Mouse (Mus musculus) forebrain, embryonic 16.5 days (tissue): ENCODE measurements around the gene Fam171a2. TPM values are rescaled to one million over a fixed set of nuclear protein-coding genes. Genes with fewer than 3 reads are reported as not detected.

ENCODE experiments used
- ATAC-seq: fragments of 200-750 bp; cut with Nextera tagmentation; 2 replicates; pipeline ENCODE4 v1.8.0; 2017; ENCODE audit warnings: mild to moderate bottlenecking, moderate library complexity
- H3K27ac ChIP-seq: fragments of 300-500 bp; sonication (generic); 2 replicates; pipeline ENCODE4 v1.5.1; 2014; ENCODE audit warnings: low read length, control low read depth
- H3K27me3 ChIP-seq: fragments of 300-500 bp; sonication (generic); replicated peaks from 2 replicates; pipeline ENCODE4 v1.6.1; 2014; ENCODE audit warnings: low read length; ENCODE audit not compliant: control insufficient read depth, insufficient read depth
- H3K36me3 ChIP-seq: fragments of 300-500 bp; sonication (generic); 2 replicates; pipeline ENCODE4 v1.6.1; 2014; ENCODE audit not compliant: control insufficient read depth, insufficient read depth
- H3K4me1 ChIP-seq: fragments of 300-500 bp; sonication (generic); replicated peaks from 2 replicates; pipeline ENCODE4 v1.6.1; 2014; ENCODE audit warnings: low read length; ENCODE audit not compliant: control insufficient read depth, insufficient read depth
- H3K4me2 ChIP-seq: fragments of 300-500 bp; sonication (generic); 2 replicates; pipeline ENCODE4 v1.6.1; 2014; ENCODE audit warnings: mild to moderate bottlenecking, low read length, control low read depth
- H3K4me3 ChIP-seq: fragments of 300-500 bp; sonication (generic); replicated peaks from 2 replicates; pipeline ENCODE4 v1.5.1; 2014; ENCODE audit warnings: mild to moderate bottlenecking, low read length, control low read depth
- H3K9ac ChIP-seq: fragments of 300-500 bp; sonication (generic); replicated peaks from 2 replicates; pipeline ENCODE4 v1.6.1; 2014; ENCODE audit warnings: low read depth, low read length, control low read depth
- H3K9me3 ChIP-seq: fragments of 300-500 bp; sonication (generic); 2 replicates; pipeline ENCODE4 v1.6.1; 2016; ENCODE audit warnings: low read length; ENCODE audit not compliant: control insufficient read depth
- WGBS: fragments of 180-500 bp; shearing (Covaris S2); extraction: QIAGEN DNeasy Blood & Tissue Kit; methylation state at CpG from one replicate; pipeline ENCODE4 v1.1.7; 2014; 5-methylcytosine and 5-hydroxymethylcytosine counted together
- polyA plus RNA-seq: library from polyadenylated mRNA; unstranded; fragments of >200 nt; fragmentation: Nextera tagmentation; extraction: Ambion mirVana; gene quantifications from 2 replicates; pipeline ENCODE4 v1.2.1, GENCODE M21; 2015

Fam171a2 gene
- 16.1 and 17.8 TPM in 2 replicates for polyA plus RNA-seq

DNA sequence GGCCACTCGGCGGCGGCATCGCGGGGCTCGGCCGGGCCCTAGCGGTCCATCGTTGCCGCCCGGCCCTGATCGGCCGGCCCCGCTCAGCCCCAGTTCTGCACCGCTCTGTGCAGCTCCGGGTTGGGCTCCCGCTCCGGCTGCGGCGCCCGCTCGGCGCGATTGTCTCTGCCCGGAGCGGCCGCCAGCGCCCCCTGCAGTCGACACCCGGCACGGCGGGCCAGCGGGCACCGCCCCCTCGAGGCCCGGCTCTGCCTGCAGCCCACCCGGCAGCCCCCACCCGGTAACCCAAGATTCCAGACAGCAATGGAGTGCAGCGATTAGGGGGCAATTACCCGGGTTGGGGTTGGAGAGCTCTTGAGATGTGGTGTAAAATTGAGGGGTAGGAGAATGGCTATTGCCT, at the start of gene Fam171a2:
TSS of gene Fam171a2 (minus strand) at position 186 of the 400 bp plus-strand sequence.
- H3K9ac ChIP-seq: peak within 1 kb of the TSS; percentile 100
- ATAC-seq: peak; percentile 85
- peaks cover 7% of the 10 kb centered on the region for H3K36me3 ChIP-seq
- no peaks in the 10 kb centered on the region for H3K27me3 ChIP-seq
- peaks cover 41% of the 10 kb centered on the region for H3K4me1 ChIP-seq
- peak within 1 kb of the TSS; percentile 92 for H3K27ac ChIP-seq
- H3K4me3 ChIP-seq: peak within 1 kb of the TSS; percentile 58
- WGBS: 1% methylated on average over 40 of the region's 40 CpGs
- H3K4me2 ChIP-seq: peak within 1 kb of the TSS; percentile 91
- H3K9me3 ChIP-seq: no peaks in the 10 kb centered on the region

DNA sequence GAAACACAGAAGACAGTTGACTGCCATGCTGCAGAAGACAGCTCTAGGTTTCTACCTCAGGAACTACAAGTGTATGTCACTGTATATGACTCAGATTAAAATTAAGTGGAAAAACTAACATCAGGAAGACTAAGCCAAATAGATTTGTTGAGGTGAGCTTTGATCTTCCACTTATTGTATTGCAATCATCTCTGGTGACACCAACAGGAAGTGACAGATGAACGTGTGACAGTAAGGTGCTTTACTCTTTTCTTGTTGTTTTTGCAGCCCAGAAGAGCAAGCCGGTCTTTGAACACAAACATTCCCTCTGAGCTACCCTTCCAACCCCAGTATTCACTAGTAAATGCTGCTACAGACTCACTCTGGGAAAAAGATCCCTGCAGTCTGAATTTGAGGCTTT, 49.2 kb upstream of the Fam171a2 start:
- Histone ChIP-seq H3K4me1 (no peaks in the 10 kb centered on the region), H3K27ac (no peak overlapping the region), H3K36me3 (peaks cover 19% of the 10 kb centered on the region), H3K9me3 (no peaks in the 10 kb centered on the region), H3K4me2 (no peak overlapping the region), H3K27me3 (no peaks in the 10 kb centered on the region), H3K9ac (no peak overlapping the region), H3K4me3 (no peak overlapping the region)
- ATAC-seq: no peak
- 85% methylated on average over 2 of the region's 2 CpGs for WGBS

GRCm38 (mm10) chr11:102496206-102496605, 48.7 kb upstream of the Fam171a2 start:
- Histone ChIP-seq H3K4me3 (no peak overlapping the region), H3K36me3 (peaks cover 17% of the 10 kb centered on the region), H3K27me3 (no peaks in the 10 kb centered on the region), H3K27ac (no peak overlapping the region), H3K4me1 (no peaks in the 10 kb centered on the region), H3K9ac (no peak overlapping the region), H3K4me2 (no peak overlapping the region), H3K9me3 (no peaks in the 10 kb centered on the region)
- WGBS: 85% methylated on average over 2 of the region's 2 CpGs
- no peak for ATAC-seq

GRCm38 (mm10) chr11:102495742-102496141, 48.3 kb upstream of the Fam171a2 start:
- no peak for ATAC-seq
- no peak overlapping the region for H3K27ac ChIP-seq
- H3K4me2 ChIP-seq: no peak overlapping the region
- peaks cover 14% of the 10 kb centered on the region for H3K36me3 ChIP-seq
- WGBS: 97% methylated on average over 5 of the region's 5 CpGs
- no peaks in the 10 kb centered on the region for H3K9me3 ChIP-seq
- no peaks in the 10 kb centered on the region for H3K27me3 ChIP-seq
- no peak overlapping the region for H3K4me3 ChIP-seq
- no peak overlapping the region for H3K9ac ChIP-seq
- H3K4me1 ChIP-seq: no peaks in the 10 kb centered on the region

GRCm38 (mm10) chr11:102495114-102495513, 47.6 kb upstream of the Fam171a2 start:
- WGBS: 98% methylated on average over 6 of the region's 6 CpGs
- no peak overlapping the region for H3K4me3 ChIP-seq
- no peak overlapping the region for H3K9ac ChIP-seq
- peaks cover 12% of the 10 kb centered on the region for H3K36me3 ChIP-seq
- no peak for ATAC-seq
- H3K27me3 ChIP-seq: no peaks in the 10 kb centered on the region
- H3K9me3 ChIP-seq: no peaks in the 10 kb centered on the region
- H3K4me2 ChIP-seq: no peak overlapping the region
- no peaks in the 10 kb centered on the region for H3K4me1 ChIP-seq
- no peak overlapping the region for H3K27ac ChIP-seq

- Histone ChIP-seq H3K27me3 (no peaks in the 10 kb centered on the region), H3K4me3 (no peak overlapping the region), H3K9me3 (no peaks in the 10 kb centered on the region), H3K4me2 (no peak overlapping the region), H3K4me1 (no peaks in the 10 kb centered on the region), H3K9ac (no peak overlapping the region), H3K27ac (no peak overlapping the region), H3K36me3 (peaks cover 6% of the 10 kb centered on the region; the same call in 1 of the 2 replicates)
- no peak for ATAC-seq
- WGBS: 90% methylated on average over 7 of the region's 7 CpGs
Observed at GRCm38 (mm10) chr11:102494063-102494650, 46.7 kb upstream of the Fam171a2 start.

GRCm38 (mm10) chr11:102493241-102493640, 45.8 kb upstream of the Fam171a2 start:
- Histone ChIP-seq H3K27ac (no peak overlapping the region), H3K4me1 (no peaks in the 10 kb centered on the region), H3K9ac (no peak overlapping the region), H3K36me3 (peaks cover 5% of the 10 kb centered on the region; the same call in 1 of the 2 replicates), H3K4me2 (no peak overlapping the region), H3K27me3 (no peaks in the 10 kb centered on the region), H3K9me3 (no peaks in the 10 kb centered on the region), H3K4me3 (no peak overlapping the region)
- no peak for ATAC-seq
- WGBS: 93% methylated on average over 2 of the region's 2 CpGs

DNA sequence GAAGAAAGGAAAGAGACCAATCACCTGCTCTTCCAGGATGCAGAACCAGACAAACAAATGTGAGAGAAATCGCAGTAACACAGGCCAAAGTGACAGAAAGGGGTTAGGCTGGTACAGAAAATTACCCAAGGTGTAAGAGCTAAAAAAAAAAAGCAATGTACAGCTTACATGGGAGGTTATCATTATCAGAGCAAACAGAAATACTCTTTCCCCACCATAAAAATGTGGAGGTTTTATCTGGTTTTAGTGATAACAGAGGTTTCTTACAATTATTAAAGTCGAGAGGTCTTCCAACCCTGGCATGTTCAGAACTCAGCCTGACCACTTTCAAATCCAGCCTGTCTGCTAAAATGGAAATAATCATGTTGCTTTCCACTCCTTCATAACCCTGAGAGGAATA, 40.4 kb upstream of the Fam171a2 start:
- WGBS: 91% methylated on average over 2 of the region's 2 CpGs
- no peak for ATAC-seq
- H3K27ac ChIP-seq: no peak overlapping the region

DNA sequence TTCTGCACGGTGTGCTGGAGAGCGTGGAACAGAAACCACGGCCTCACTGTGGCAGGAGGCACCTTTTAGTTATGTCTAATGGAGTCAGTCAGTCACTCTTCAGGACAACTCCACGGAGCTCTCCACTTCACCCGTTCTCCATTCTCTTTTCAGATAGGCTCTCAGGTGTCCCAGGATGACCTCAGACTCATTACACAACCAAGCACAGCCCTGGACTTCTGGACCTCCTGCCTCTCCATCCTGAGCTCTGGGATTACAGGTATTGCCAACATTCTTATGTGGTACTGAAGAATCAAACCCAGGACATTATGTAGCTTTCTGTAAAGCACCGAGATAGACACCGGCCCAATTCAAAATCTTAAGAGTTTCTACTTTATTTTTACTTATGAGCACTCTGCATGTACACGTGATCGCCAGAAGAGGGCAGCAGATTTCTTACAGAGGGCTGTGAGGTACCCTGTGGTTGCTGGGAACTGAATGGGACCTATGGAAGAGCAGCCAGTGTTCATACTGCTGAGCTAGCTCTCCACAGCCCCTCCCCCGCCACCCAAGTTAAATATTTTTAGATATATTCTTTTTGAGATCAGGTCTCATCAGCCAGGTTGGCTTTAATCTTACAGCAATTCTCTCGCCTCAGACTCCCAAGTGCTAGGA, 39.4 kb upstream of the Fam171a2 start:
- 69% methylated on average over 11 of the region's 11 CpGs for WGBS

More for the DNA sequence above, 40.4 kb upstream of the Fam171a2 start:
- Histone ChIP-seq H3K4me3 (no peak overlapping the region), H3K9me3 (no peaks in the 10 kb centered on the region), H3K36me3 (peaks cover 7% of the 10 kb centered on the region), H3K9ac (no peak overlapping the region), H3K4me1 (no peaks in the 10 kb centered on the region), H3K27me3 (no peaks in the 10 kb centered on the region), H3K4me2 (no peak overlapping the region)

More for the DNA sequence above, 39.4 kb upstream of the Fam171a2 start:
- peak; percentile 83 for ATAC-seq
- Histone ChIP-seq H3K27me3 (no peaks in the 10 kb centered on the region), H3K9ac (no peak overlapping the region), H3K9me3 (no peaks in the 10 kb centered on the region), H3K4me1 (no peaks in the 10 kb centered on the region), H3K4me2 (no peak overlapping the region), H3K27ac (no peak overlapping the region), H3K36me3 (peaks cover 8% of the 10 kb centered on the region), H3K4me3 (no peak overlapping the region)
